Mouse (Mus musculus) testis, adult 2 months (tissue): ENCODE measurements around the gene Adam12.

Experiments used
- CTCF ChIP-seq: fragments of 200-500 bp; IDR thresholded peaks from 2 replicates; pipeline ENCODE4 v1.5.1; 2012; ENCODE audit warnings: low read depth, mild to moderate bottlenecking, inconsistent platforms, low read length, moderate library complexity; ENCODE audit not compliant: control insufficient read depth, insufficient read depth, insufficient replicate concordance
- POLR2A ChIP-seq: fragments of 200-500 bp; IDR thresholded peaks from 2 replicates; pipeline ENCODE4 v1.6.1; 2012; ENCODE audit warnings: low read depth, mild to moderate bottlenecking, inconsistent platforms, low read length, moderate library complexity; ENCODE audit not compliant: control insufficient read depth

- no peak for TF ChIP-seq CTCF
- TF ChIP-seq POLR2A: no peak
These were observed 84.4 kb downstream of the Adam12 start for GRCm38 (mm10) chr7:134147561-134147960.
